Mouse (Mus musculus): ENCODE measurements at regions not wholly inside any gene's neighbourhood (a gene's known extent, or its start where the extent isn't known, plus 50 kb on each side); places are given as distances from the start of the nearest gene placed in this dataset.

DNA sequence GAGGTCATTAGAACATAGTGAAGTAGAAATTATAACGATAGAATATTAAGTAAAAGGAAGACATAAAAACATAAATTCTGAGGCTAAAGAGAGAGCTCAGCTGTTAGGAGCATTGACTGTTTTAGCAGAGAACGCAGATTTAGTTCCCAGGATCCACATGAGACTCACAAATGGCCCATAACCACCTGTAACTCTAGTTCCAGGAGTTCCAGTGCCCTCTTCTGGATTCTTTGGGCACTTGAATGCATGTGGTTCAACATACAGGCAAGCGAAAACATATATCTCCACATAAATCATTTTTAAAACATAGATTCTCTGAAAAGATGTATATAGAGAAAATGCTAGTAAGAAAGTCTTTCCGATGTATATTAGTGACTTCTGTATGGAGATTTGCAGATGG lies 61.6 kb upstream of the Pdc start:
- TF ChIP-seq CTCF (IDR thresholded peaks at IDR 0.05; ENCODE audit: low read depth, low read length) (no peak), EP300 (IDR thresholded peaks at IDR 0.05; ENCODE audit: insufficient read depth, low read depth, low read length) (no peak), POLR2A (IDR thresholded peaks at IDR 0.05; ENCODE audit: insufficient read depth, low read length) (no peak)

Data from ES-Bruce4 (cell line).